Mouse (Mus musculus): ENCODE measurements around the gene Hoxc11.

Hoxc11 gene

DNA sequence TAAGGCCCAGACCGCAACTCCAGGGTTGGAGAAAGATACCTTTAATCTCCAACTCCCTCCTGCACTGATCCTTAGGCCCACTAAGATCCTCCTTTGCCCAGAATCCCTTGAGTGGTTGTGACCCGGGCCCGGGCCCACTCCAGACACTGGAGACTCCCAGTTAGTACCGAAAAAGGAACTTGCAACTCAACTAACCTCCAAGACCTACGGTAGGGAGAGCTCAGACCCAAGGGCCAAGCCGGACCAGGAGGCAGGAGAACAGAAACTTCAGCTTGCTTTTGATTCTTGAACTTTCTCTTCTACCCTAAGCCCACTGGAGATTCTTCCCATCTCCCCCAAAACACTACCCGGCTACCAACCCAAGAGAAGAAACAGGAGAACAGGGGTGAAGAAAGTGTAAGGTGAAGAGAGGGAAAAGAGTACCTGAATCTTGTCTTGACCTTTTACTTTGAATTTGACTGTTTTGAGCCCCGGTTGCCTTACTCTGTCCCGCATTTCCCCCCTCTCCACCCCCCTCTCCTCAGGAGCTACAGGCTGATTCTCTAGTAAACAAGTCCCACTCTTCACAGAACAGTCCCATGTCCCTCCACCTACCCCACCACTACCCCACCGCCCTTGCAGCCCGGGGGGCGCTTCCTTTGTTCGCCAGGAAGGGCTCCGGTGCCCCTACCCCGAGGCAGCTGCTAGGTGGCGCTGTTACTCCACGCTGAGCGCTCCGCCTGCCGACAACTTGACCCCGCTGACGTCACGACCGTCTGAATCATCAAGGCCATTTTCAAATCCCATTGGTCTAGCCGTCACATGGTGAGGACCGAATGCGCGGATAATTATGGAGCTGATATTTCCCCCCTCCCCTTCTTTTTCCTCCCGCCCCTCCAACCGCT, 11.9 kb downstream of the Hoxc11 start:
- DNase-seq, result peak; percentile 44 to 73

- no peak for DNase-seq
Measured at GRCm38 (mm10) chr15:102966776-102967311, 12.6 kb downstream of the Hoxc11 start, which contains the start of gene Hoxc10. Gene Hoxc10 (plus strand): TSS chr15:102966796.

DNA sequence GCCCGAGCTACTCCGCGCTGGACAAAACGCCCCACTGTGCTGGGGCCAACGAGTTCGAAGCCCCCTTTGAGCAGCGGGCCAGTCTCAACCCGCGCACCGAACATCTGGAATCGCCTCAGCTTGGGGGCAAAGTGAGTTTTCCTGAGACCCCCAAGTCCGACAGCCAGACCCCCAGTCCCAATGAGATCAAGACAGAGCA, 13.0 kb downstream of the Hoxc11 start, which contains the start of gene Hoxc5:
Gene Hoxc5 (plus strand): TSS at position 132 of the 199 bp plus-strand sequence.
- no peak for DNase-seq

DNA sequence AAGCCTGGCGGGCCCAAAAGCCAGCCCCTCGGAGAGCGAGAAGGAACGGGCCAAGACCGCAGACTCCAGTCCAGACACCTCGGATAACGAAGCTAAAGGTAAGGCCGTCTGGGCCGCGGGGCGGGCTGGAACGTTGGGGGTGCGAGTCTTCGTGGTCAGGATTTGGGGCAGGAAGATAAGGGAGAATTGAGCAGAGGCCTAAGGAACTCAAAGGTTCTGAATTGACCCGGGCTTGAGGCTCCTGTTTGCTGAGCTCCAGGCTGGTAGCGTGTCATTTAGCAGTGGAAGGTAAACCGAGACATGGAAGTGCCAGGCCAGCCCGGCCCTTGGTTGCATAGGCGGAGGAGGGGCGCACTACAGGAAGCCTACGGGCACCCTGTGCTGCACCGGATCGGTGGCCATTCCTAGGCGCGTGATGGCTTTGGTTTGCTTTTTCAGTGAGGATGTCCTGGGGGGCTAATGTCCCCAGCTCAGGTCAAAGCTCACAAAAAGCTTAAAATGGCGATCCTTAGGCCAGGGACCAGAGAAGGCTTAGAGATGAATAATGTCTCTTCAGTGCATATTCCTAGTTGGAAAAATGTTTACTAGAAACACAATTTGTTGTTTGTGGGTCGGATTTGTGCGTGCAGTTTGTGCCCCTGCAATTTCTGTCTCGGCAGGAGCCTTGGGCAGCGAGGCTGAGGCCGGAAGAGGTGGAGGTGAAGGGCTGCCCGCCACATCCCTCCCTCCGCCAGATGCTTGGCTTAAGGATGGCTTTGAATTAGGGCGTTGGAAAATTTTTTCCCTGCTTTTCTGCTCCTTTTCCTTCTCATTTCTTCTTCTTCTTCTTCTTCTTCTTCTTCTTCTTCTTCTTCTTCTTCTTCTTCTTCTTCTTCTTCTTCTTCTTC, 13.5 kb downstream of the Hoxc11 start:
- no peak for DNase-seq

- no peak for DNase-seq
Measured at GRCm38 (mm10) chr15:102969296-102969695, 15.1 kb downstream of the Hoxc11 start.

DNA sequence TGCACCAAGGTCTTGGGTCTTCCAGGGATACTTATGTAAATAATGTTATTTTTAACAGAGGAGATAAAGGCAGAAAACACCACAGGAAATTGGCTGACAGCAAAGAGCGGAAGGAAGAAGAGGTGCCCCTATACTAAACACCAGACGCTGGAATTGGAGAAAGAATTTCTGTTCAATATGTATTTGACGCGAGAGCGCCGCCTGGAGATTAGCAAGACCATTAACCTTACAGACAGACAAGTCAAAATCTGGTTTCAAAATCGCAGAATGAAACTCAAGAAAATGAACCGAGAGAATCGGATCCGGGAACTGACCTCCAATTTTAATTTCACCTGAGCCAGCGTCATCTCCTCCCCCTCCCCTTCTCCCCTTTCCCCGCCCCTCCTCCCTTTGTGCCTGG, 16.5 kb downstream of the Hoxc11 start:
- peak in 1 of 2 experiments; percentile 44 for DNase-seq

GRCm38 (mm10) chr15:102972254-102972653, 18.0 kb downstream of the Hoxc11 start:
- DNase-seq, result no peak

DNA sequence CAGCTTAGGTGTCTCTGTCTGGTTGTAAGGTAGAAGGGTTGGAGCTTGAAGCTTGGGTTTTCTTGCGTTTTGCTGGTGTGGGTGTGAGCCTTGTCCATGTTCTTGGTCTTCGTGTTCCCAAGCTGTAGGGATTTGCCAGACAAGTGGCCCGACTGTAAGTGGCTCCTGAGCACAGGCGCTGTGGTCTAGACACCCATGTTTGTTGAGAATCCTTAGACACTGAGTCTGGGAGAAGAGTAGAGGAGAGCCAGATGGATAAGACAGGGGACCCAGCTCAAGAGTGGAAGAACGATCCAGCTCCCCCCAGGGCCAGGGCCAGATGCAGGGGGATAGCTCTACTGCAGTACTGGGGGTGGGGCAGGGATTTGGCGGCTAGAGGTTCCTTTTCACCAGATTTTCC, 18.5 kb downstream of the Hoxc11 start:
- no peak for DNase-seq

GRCm38 (mm10) chr15:102975034-102975433, 20.8 kb downstream of the Hoxc11 start:
- no peak for DNase-seq

DNA sequence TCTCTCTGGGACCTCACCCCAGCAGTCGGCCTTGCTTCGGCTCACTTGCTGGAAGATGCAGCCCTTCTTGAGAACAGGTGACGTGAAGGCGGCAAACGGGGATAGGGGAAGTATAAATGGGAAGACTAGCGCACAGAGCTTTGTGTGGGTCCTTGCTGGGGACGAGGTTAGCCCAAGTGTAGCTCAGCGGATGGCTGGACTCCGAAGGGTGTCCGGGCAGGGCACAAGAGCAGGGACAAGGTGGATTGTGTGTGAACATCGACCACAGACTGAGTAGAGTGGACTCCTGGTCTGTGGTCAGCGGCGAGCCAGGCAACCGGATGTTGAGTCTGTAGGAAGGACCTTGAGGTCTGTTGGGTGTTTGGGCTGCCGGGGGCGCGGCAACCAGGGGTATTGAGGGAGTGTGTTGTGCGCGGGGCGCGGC, 21.5 kb downstream of the Hoxc11 start:
- DNase-seq, result no peak

DNA sequence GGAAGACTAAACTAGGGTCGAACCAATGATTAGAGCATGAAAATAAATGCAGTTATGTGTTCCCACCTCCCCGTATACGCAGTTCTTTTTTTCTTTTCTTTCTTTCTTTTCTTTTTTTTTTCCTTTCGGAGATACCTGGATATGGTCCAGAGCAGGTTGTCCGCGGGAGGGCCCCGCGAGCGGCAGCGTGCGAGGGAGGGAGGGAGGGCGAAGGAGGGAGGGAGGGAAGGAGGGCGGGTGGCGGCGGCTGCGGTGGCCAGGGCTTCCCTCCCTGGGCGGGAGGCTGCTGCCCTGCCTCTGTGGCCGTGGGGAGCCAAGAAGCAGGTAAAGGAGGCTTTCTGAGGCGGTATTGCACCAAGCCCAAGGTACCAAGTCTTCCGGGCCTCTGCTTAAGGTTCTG, 21.9 kb downstream of the Hoxc11 start, which contains the start of gene Hoxc9:
Gene Hoxc9 (plus strand): TSS at position 269 of the 400 bp plus-strand sequence.
- DNase-seq, result no peak

DNA sequence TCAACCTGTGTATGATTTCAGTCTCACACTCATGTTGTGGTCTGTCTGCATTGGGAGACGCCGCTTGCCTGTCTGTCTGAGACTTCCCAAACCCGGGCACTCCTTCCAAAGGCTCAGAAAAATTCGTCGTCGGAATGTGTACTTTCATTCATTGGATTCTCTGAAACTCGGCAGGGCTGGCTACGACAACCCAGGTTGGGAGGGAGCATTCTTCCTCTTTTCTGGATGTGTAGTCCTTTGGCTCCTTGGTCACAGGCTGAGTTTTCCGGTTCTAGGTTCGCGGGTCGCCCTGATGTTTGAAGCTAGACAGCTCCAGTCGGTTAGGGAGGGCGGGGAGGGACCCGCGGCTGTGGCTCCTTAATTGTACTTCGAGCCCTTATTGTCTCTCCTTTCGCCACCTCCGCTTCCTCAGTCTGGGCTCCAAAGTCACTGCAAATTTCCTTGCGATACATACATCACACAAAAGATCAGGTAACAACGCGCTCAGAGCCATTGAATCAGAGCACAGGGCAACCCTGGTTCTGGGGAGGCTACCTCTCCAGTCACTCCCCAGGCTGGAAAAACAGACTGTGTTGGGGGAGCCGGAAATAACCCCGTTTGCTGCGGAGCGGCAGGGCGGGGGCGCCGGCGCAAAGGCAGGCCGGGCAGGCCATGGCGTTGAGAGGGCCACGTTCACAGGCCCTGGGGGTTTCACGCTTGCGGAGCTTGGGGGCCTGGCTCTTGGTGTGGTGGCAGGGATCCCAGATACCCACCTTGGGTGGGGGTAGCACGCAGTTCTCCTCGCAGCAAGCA, 22.6 kb downstream of the Hoxc11 start:
- DNase-seq, result no peak

DNA sequence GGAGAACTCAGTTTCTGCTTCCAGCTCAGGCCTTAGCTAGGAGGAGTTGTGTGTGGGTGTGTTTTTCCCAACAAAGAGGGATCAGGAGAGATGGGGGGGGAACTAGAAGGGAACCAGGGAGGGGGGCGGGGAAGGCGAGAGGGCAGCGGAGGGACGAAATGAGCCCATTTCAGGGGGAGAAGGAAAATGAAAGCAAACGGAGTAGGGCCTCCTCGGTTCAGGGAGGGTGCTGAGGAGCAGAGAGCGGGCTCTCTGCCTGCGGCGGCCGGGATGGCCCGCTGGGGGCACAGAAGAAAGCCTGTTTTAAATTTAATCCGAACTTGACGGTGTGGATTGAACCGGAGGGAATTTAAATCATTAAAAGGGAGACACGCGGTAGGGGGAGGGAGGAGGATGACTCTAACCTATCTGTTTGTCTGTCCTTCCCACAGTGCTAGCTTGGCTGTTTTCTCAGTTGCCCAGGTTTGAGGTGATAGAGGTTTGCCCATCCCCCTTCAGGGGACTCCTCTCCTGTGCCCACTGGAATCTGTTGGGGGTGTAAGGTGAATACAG, 23.3 kb downstream of the Hoxc11 start:
- DNase-seq, result no peak

DNA sequence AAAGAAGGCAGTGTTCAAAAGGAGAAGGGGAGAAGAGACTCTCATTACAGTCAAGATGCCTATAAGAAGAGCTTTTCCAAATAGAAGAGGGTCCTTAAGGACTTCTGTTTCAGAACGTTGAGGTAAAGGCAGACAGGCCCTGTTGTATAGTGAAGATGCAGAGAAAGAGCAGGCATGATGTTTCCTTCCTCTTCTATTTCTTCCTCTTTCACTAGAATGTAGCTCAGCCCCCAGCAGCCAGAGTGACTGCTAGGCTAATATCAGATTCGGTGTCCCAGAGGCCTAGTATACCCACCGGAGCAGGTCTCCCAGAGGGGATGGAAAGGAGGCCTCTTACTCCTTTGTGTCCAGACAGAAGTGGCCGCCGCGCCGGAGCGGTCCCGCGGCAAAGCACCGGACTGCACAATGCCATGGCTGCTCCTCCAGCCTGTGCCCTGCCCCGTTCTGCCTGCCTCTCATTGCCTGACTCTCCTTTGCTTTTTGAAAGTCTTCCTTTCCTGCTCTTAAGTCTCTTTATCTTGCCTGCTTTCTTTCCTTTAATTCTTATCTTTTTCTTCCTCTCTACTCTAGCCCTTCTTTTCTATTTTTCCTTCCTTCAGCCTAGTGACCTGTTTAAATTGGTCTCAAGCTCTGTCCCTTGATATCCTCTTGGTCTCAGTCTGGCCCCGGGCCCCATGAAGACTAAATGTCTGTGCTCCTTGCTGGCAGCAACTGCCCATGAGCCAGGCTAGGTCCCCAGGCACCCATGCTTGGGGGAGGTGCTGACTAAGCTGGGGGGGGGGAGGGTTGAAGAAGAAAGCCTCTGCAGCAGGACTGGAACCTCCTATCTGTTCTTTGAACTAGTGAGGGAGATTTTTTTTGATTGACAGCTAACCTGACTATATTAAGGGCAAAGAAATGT, 24.6 kb downstream of the Hoxc11 start:
- no peak for DNase-seq

- no peak for DNase-seq
Measured at GRCm38 (mm10) chr15:102979936-102980335, 25.7 kb downstream of the Hoxc11 start.

DNA sequence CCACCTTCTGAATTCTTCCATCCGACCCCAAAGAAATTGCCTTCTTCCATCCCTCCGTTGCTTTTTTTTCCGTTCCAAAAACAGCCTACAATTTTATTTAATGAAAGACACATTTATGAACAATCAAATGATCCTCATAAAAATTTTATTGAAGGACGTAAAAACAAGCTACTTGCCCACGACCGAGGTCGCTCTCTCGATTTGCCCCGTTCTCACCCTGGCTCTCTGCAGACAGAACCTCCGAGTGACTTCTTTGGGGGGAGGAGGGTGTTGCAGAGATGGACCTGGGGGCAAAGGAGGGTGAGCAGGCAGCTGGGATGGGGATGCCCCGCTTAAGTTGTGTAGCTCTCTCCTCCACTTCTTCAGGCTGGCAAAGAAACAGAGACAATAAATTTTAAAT, 26.1 kb downstream of the Hoxc11 start:
- no peak for DNase-seq

DNA sequence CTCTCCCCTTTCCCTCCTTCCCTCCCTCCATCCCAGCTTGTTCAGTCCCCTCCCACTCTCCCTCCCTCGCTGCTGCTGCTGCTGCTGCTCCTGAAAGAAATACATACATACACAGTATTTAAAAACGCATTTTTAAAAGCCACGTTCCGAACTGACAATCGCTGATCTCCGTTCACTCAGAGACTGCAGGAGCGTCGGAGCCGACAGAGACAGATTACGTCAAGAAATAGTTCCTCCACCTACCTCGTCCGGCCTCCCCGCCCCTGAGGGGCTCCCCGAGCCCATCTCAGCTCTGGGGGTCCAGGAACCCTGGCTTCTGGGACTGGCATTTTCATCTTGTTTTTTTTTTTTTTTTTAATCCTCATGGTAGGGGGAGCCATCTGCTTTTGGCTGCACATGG, 26.7 kb downstream of the Hoxc11 start:
- DNase-seq, result no peak

- DNase-seq, result no peak
Measured at GRCm38 (mm10) chr15:102981379-102982288, 27.4 kb downstream of the Hoxc11 start.

DNA sequence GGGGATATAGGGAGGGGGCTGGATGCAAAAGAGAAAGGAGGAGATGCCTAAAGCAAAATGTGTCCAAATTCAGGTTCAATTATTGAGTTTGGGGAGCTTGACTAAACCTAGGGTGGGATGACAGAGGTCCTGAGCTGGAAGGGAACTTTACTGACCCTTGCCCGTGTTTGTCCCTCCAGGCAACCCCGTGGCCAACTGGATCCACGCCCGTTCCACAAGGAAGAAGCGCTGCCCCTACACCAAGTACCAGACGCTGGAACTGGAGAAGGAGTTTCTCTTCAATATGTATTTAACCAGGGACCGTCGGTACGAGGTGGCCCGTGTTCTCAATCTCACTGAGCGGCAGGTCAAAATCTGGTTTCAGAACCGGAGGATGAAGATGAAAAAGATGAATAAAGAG, 29.5 kb downstream of the Hoxc11 start:
- no peak for DNase-seq

DNA sequence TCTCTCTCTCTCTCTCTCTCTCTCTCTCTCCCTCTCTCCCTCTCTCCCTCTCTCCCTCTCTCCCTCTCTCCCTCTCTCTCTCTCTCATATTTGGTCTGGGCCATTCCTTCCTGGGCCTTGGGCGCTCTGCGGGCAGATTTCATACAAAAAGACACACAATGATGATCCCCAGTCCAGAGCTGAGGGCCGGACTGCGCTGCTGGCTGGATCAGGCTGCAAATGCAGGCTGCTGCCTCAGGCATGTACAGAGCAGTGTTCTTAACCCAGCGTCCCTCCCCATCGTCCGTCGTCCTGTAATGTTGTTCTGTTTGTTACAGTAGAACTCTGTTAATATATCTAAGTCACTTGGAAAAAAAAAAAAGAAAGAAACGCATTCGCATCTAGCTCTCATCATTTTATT, 30.3 kb downstream of the Hoxc11 start:
- DNase-seq, result no peak

Measured in cerebellum, postnatal 14 days (tissue).